10 mouse cellular contexts compared by ENCODE assay signal in genomic region chr15:6435773-6436172, GRCm38 (mm10). TPM values are rescaled to one million over a fixed set of nuclear protein-coding genes. Genes with fewer than 3 reads are reported as not detected.
DNase-seq lines count a peak whose midpoint lies in the region; TF ChIP-seq lines count a peak whose summit lies in the region.
"Had no signal": no experiment of that assay in that cellular context is flagged by ENCODE, and none has a peak within 500 bp of the region (broad histone marks: within the 10 kb centered on the region; RNA-seq: fewer than 3 reads in every experiment).

No protein-coding gene starts in this region.

- no peak for TF ChIP-seq EP300 in heart, adult 2 months (IDR thresholded peaks at IDR 0.05; ENCODE audit: insufficient read depth, low read depth, low read length)
- TF ChIP-seq EP300 in MEL (IDR thresholded peaks at IDR 0.05; ENCODE audit: low read depth in 1 of 2, low read length in 2 of 2): no peak

- no peaks in the 10 kb centered on the region for H3K27me3 ChIP-seq in heart, adult 2 months (ENCODE audit: control insufficient read depth, insufficient read depth, low read length)
- no peaks in the 10 kb centered on the region for H3K27me3 ChIP-seq in heart, embryonic 10.5 days (ENCODE audit: insufficient read depth, poor library complexity, severe bottlenecking)
- peaks cover 2 to 5% of the 10 kb centered on the region in 2 experiments for H3K27me3 ChIP-seq in MEL (ENCODE audit: control insufficient read depth in 1 of 2, insufficient read depth in 2 of 2, low read length in 2 of 2)
- H3K27me3 ChIP-seq: embryonic facial prominence, embryonic 15.5 days had no signal

- H3K4me3 ChIP-seq in heart, adult 2 months: no peak overlapping the region
- no peak overlapping the region for H3K4me3 ChIP-seq in heart, embryonic 10.5 days
- H3K4me3 ChIP-seq in MEL (ENCODE audit: control insufficient read depth in 1 of 2, insufficient read depth in 1 of 2, low read depth in 2 of 2, low read length in 2 of 2): no peak overlapping the region
- H3K4me3 ChIP-seq in layer of hippocampus, adult 2 months: no peak overlapping the region
- H3K4me3 ChIP-seq: embryonic facial prominence, embryonic 15.5 days had no signal

- no peak for TF ChIP-seq POLR2A in heart, adult 2 months (IDR thresholded peaks at IDR 0.05; ENCODE audit: insufficient read depth, low read depth, low read length)
- TF ChIP-seq POLR2A in MEL (IDR thresholded peaks at IDR 0.05; ENCODE audit: control insufficient read depth in 1 of 2, insufficient read depth in 1 of 2, low read depth in 1 of 2, low read length in 2 of 2, poor library complexity in 1 of 2): no peak

- no peak overlapping the region for H3K9ac ChIP-seq in heart, adult 2 months (ENCODE audit: low read depth, low read length)
- no peak overlapping the region for H3K9ac ChIP-seq in MEL (ENCODE audit: control insufficient read depth, low read depth, low read length, poor library complexity, severe bottlenecking)
- H3K9ac ChIP-seq: embryonic facial prominence, embryonic 15.5 days had no signal

- peaks cover 4% of the 10 kb centered on the region; the same call in 1 of the 2 replicates for H3K9me3 ChIP-seq in heart, embryonic 10.5 days
- no peaks in the 10 kb centered on the region for H3K9me3 ChIP-seq in MEL (replicated peaks; ENCODE audit: insufficient read depth, low read length)
- H3K9me3 ChIP-seq: embryonic facial prominence, embryonic 15.5 days had no signal

- H3K4me1 ChIP-seq in heart, adult 2 months (ENCODE audit: control insufficient read depth, insufficient read depth, low read length): no peaks in the 10 kb centered on the region
- no peaks in the 10 kb centered on the region for H3K4me1 ChIP-seq in heart, embryonic 10.5 days
- H3K4me1 ChIP-seq in MEL (ENCODE audit: control insufficient read depth in 1 of 2, insufficient read depth in 2 of 2, low read length in 2 of 2): no peaks in the 10 kb centered on the region
- H3K4me1 ChIP-seq: embryonic facial prominence, embryonic 15.5 days had no signal

- intact Hi-C loops in heart, adult 2 months (cut with DNase I): loop anchor here (1.0 to 5.0 kb wide), 2 partner anchors 48 to 197 kb away; no protein-coding TSS in a partner anchor

- TF ChIP-seq RAD21 in MEL (IDR thresholded peaks at IDR 0.05; ENCODE audit: low read depth, low read length): peak; percentile 56

- peaks cover 8% of the 10 kb centered on the region for H3K36me3 ChIP-seq in heart, adult 2 months (ENCODE audit: control insufficient read depth, insufficient read depth, low read length)
- peaks cover 42% of the 10 kb centered on the region for H3K36me3 ChIP-seq in heart, embryonic 10.5 days
- H3K36me3 ChIP-seq in MEL (ENCODE audit: control insufficient read depth in 1 of 2, insufficient read depth in 2 of 2, low read length in 2 of 2): no peaks in the 10 kb centered on the region

- peak; percentile 92 for TF ChIP-seq CTCF in heart, adult 2 months (IDR thresholded peaks at IDR 0.05)
- peak; percentile 56 to 71 (median 58) for TF ChIP-seq CTCF in MEL (IDR thresholded peaks at IDR 0.05 in 2 of 3, conservative IDR thresholded peaks at IDR 0.05 in 1 of 3; ENCODE audit: control insufficient read depth in 1 of 3, insufficient read depth in 1 of 3, low read depth in 2 of 3, low read length in 3 of 3, poor library complexity in 1 of 3, severe bottlenecking in 1 of 3)
- TF ChIP-seq CTCF in layer of hippocampus, adult 2 months (conservative IDR thresholded peaks at IDR 0.05): peak; percentile 92

- peak; percentile 33 to 52 for DNase-seq in heart, adult 2 months
- no peak for DNase-seq in heart, embryonic 10.5 days (ENCODE audit: low spot score)
- peak; percentile 77 for DNase-seq in 3T3-L1 (ENCODE audit: low read depth, low spot score)
- DNase-seq in MEL (ENCODE audit: low read depth, low spot score): peak; percentile 40
- DNase-seq in embryo, embryonic 9.5 days (ENCODE audit: extremely low spot score): peak; percentile 30
- DNase-seq in layer of hippocampus, adult 2 months (ENCODE audit: low spot score in 2 of 2): peak; percentile 3 to 52
- DNase-seq in skeletal muscle tissue, adult 2 months (ENCODE audit: low read depth, low spot score): peak; percentile 25
- no peak for DNase-seq in urinary bladder, adult 18-20 months (ENCODE audit: low spot score in 2 of 2)

- H3K79me2 ChIP-seq in heart, adult 2 months (replicated peaks; ENCODE audit: control insufficient read depth, insufficient read depth, low read length): no peaks in the 10 kb centered on the region
- no peaks in the 10 kb centered on the region for H3K79me2 ChIP-seq in MEL (ENCODE audit: control insufficient read depth, insufficient read depth, low read length, poor library complexity)

- 32% methylated on average over 2 of the region's 2 CpGs for WGBS in heart, adult 2 months
- WGBS in heart, embryonic 10.5 days: 57% methylated on average over 2 of the region's 2 CpGs

- H3K27ac ChIP-seq in heart, adult 2 months: no peak overlapping the region
- H3K27ac ChIP-seq in heart, embryonic 10.5 days: no peak overlapping the region
- H3K27ac ChIP-seq in MEL (ENCODE audit: control insufficient read depth, low read depth, low read length): no peak overlapping the region
- H3K27ac ChIP-seq in layer of hippocampus, adult 2 months: no peak overlapping the region
- H3K27ac ChIP-seq: embryonic facial prominence, embryonic 15.5 days had no signal

TF ChIP-seq in MEL, 35 proteins besides CTCF, POLR2A, EP300 and RAD21:
- no peak for TF ChIP-seq MYC (IDR thresholded peaks at IDR 0.05; ENCODE audit: low read depth, low read length)
- TF ChIP-seq KAT2A (conservative IDR thresholded peaks at IDR 0.05; ENCODE audit: low read depth, low read length): no peak
- no peak for TF ChIP-seq MYB (IDR thresholded peaks at IDR 0.05; ENCODE audit: low read depth, low read length)
- TF ChIP-seq SMC3 (IDR thresholded peaks at IDR 0.05; ENCODE audit: low read depth, low read length): peak; percentile 54

RNA-seq across cellular contexts. Expression of gene C9, which starts 9.4 kb away (rescaled TPM):
- total RNA-seq in heart, adult 2 months (2021): not detected
- polyA plus RNA-seq in heart, adult 2 months (2012; rRNA removed): not detected in 2 replicates
- not detected in 2 replicates for polyA plus RNA-seq in heart, embryonic 10.5 days (2016; fragmentation: Nextera tagmentation; extraction: Ambion mirVana)
- total RNA-seq in MEL (2012; rRNA removed): not detected in 2 replicates
- not detected for polyA plus RNA-seq in MEL (2012; ENCODE audit: insufficient read depth in 1 of 2, insufficient read length in 2 of 2, low read depth in 1 of 2, low replicate concordance in 2 of 2, missing spikeins in 1 of 2)
- total RNA-seq in layer of hippocampus, adult 2 months (2021): not detected
- total RNA-seq: left cerebral cortex, postnatal 36 days had no signal
- polyA plus RNA-seq: embryonic facial prominence, embryonic 15.5 days had no signal

Comparison
In these comparisons a context has a peak if more than half of its experiments do, and no peak if none do; other contexts are left out.
1. DNase-seq: peak in heart, adult 2 months (2 of 2), 3T3-L1 (single experiment), MEL (single experiment), embryo, embryonic 9.5 days (single experiment), layer of hippocampus, adult 2 months (2 of 2) and skeletal muscle tissue, adult 2 months (single experiment); none in heart, embryonic 10.5 days (single experiment) and urinary bladder, adult 18-20 months (0 of 2).
2. Peak in every context shown above with its lines, with median percentiles within 50 percentile points of each other: CTCF ChIP-seq.